26 mouse cellular contexts compared by ENCODE assay signal in genomic region chr2:128170614-128171013, GRCm38 (mm10).
"Had no signal": no experiment of that assay in that cellular context is flagged by ENCODE, and none has a peak within 500 bp of the region (broad histone marks: within the 10 kb centered on the region; RNA-seq: fewer than 3 reads in every experiment).

No protein-coding gene starts in this region.

- H3K27me3 ChIP-seq: heart, embryonic 13.5 days; heart, embryonic 15.5 days; hindbrain, embryonic 12.5 days; intestine, embryonic 15.5 days; limb, embryonic 12.5 days had no signal

- DNase-seq: gastrocnemius, adult 2 months; gastrocnemius, postnatal 10 days; gastrocnemius, postnatal 25 days; heart, adult 11 months; heart, adult 2 months; heart, postnatal 4 days; kidney, adult 18-20 months; kidney, adult 8-10 months; kidney, postnatal 10 days; kidney, postnatal 25 days; kidney, postnatal 4 days; liver had no signal

- H3K27ac ChIP-seq: gastrocnemius, adult 2 months; heart, adult 2 months; heart, embryonic 13.5 days; heart, embryonic 15.5 days; hindbrain, embryonic 10.5 days; hindbrain, embryonic 12.5 days; hindbrain, embryonic 14.5 days; intestine, embryonic 15.5 days; layer of hippocampus, adult 2 months; left cerebral cortex, adult 2 months; limb, embryonic 10.5 days; limb, embryonic 12.5 days had no signal

- H3K9me3 ChIP-seq: heart, embryonic 13.5 days; heart, embryonic 15.5 days; hindbrain, embryonic 10.5 days; hindbrain, embryonic 12.5 days; intestine, embryonic 15.5 days; limb, embryonic 10.5 days; limb, embryonic 12.5 days had no signal

- H3K4me1 ChIP-seq: limb, embryonic 12.5 days had no signal

- ATAC-seq: inflammation-experienced regulatory T-cells, adult 6 months; intestine, embryonic 15.5 days; intestine, postnatal 0 days had no signal

- H3K4me2 ChIP-seq: heart, embryonic 11.5 days; heart, embryonic 13.5 days; heart, embryonic 15.5 days; hindbrain, embryonic 12.5 days; hindbrain, embryonic 14.5 days; intestine, embryonic 15.5 days; limb, embryonic 12.5 days; liver, embryonic 11.5 days had no signal

- H3K9ac ChIP-seq: heart, embryonic 13.5 days; heart, embryonic 15.5 days; hindbrain, embryonic 12.5 days; hindbrain, embryonic 14.5 days; intestine, embryonic 15.5 days; limb, embryonic 12.5 days had no signal

- H3K36me3 ChIP-seq: heart, embryonic 13.5 days; heart, embryonic 15.5 days; hindbrain, embryonic 10.5 days; hindbrain, embryonic 12.5 days; intestine, embryonic 15.5 days; limb, embryonic 10.5 days; limb, embryonic 12.5 days had no signal

- H3K4me3 ChIP-seq: gastrocnemius, adult 2 months; heart, adult 2 months; heart, embryonic 13.5 days; heart, embryonic 15.5 days; hindbrain, embryonic 10.5 days; hindbrain, embryonic 12.5 days; intestine, embryonic 15.5 days; layer of hippocampus, adult 2 months; left cerebral cortex, adult 2 months; limb, embryonic 10.5 days; limb, embryonic 12.5 days had no signal
